Mouse (Mus musculus): ENCODE results near the gene Rora.

- TF ChIP-seq CTCF (IDR thresholded peaks at IDR 0.05; ENCODE audit: low read depth) (no peak), EP300 (IDR thresholded peaks at IDR 0.05; ENCODE audit: low read depth) (no peak)
Observed at GRCm38 (mm10) chr9:69092119-69093013, 438.8 kb downstream of the Rora start.
